Mouse (Mus musculus): ENCODE data around the gene Tgfbr2. TPM values are rescaled to one million over a fixed set of nuclear protein-coding genes. Genes with fewer than 3 reads are reported as not detected.
A peak's percentile ranks its signal among the peaks of the same experiment; 100 is the strongest.

Tgfbr2 gene
- total and polyA plus RNA-seq, 3 experiments, result not detected

DNA sequence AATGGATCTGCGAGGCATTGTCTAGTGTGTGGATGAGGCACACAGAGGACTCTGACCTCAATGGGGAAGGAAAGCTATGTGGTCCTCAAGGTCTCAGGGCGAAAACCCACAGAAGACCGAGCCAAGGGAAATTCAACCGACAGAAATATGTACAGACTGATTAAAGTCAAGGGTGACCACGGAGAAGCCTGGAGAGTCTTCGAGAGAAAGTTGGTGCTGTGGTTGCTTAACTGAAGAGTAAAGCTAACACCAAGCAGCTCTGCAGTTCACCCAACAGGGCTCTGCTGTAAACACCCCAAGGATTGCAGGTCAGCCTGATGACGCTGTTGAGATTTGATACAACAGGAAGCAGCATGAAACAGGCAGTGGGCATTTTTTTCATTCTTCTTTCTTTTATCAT lies 14.3 kb downstream of the Tgfbr2 start:
- no peak for DNase-seq (ENCODE audit: low read depth, low spot score)
- Histone ChIP-seq H3K9ac (ENCODE audit: control insufficient read depth, low read depth, low read length, poor library complexity, severe bottlenecking) (no peak overlapping the region), H3K9me3 (replicated peaks; ENCODE audit: insufficient read depth, low read length) (no peaks in the 10 kb centered on the region), H3K27me3 (ENCODE audit: control insufficient read depth in 1 of 2, insufficient read depth in 2 of 2, low read length in 2 of 2) (no peaks in the 10 kb centered on the region), H3K79me2 (ENCODE audit: control insufficient read depth, insufficient read depth, low read length, poor library complexity) (no peaks in the 10 kb centered on the region), H3K4me3 (ENCODE audit: control insufficient read depth in 1 of 2, insufficient read depth in 1 of 2, low read depth in 2 of 2, low read length in 2 of 2) (no peak overlapping the region), H3K36me3 (ENCODE audit: control insufficient read depth in 1 of 2, insufficient read depth in 2 of 2, low read length in 2 of 2) (no peaks in the 10 kb centered on the region), H3K4me1 (ENCODE audit: control insufficient read depth in 1 of 2, insufficient read depth in 2 of 2, low read length in 2 of 2) (no peaks in the 10 kb centered on the region), H3K27ac (ENCODE audit: control insufficient read depth, low read depth, low read length) (no peak overlapping the region)
- TF ChIP-seq MAX (IDR thresholded peaks at IDR 0.05; ENCODE audit: low read length), result no peak
- TF ChIP-seq POLR2AphosphoS2 (IDR thresholded peaks at IDR 0.05; ENCODE audit: low read length), result no peak
- no peak for TF ChIP-seq ZNF384 (IDR thresholded peaks at IDR 0.05; ENCODE audit: low read depth, low read length)
- no peak for TF ChIP-seq MYB (IDR thresholded peaks at IDR 0.05; ENCODE audit: low read depth, low read length)
- no peak for TF ChIP-seq GATA1 (IDR thresholded peaks at IDR 0.05; ENCODE audit: low read depth, low read length)
- TF ChIP-seq MAZ (IDR thresholded peaks at IDR 0.05; ENCODE audit: low read depth, low read length), result no peak
- no peak for TF ChIP-seq CTCF (IDR thresholded peaks at IDR 0.05 in 2 of 3, conservative IDR thresholded peaks at IDR 0.05 in 1 of 3; ENCODE audit: control insufficient read depth in 1 of 3, insufficient read depth in 1 of 3, low read depth in 2 of 3, low read length in 3 of 3, poor library complexity in 1 of 3, severe bottlenecking in 1 of 3)
- no peak for TF ChIP-seq MXI1 (IDR thresholded peaks at IDR 0.05; ENCODE audit: low read depth, low read length)
- TF ChIP-seq GABPA (IDR thresholded peaks at IDR 0.05; ENCODE audit: low read depth, low read length), result no peak
- TF ChIP-seq NRF1 (IDR thresholded peaks at IDR 0.05; ENCODE audit: insufficient read depth, low read depth, low read length, poor library complexity, severe bottlenecking), result no peak
- TF ChIP-seq TCF12 (IDR thresholded peaks at IDR 0.05; ENCODE audit: low read depth, low read length), result no peak
- TF ChIP-seq ETS1 (IDR thresholded peaks at IDR 0.05; ENCODE audit: low read depth, low read length), result no peak

- Histone ChIP-seq H3K4me1 (ENCODE audit: control insufficient read depth in 1 of 2, insufficient read depth in 2 of 2, low read length in 2 of 2) (no peaks in the 10 kb centered on the region), H3K9me3 (replicated peaks; ENCODE audit: insufficient read depth, low read length) (no peaks in the 10 kb centered on the region), H3K36me3 (ENCODE audit: control insufficient read depth in 1 of 2, insufficient read depth in 2 of 2, low read length in 2 of 2) (no peaks in the 10 kb centered on the region), H3K79me2 (ENCODE audit: control insufficient read depth, insufficient read depth, low read length, poor library complexity) (no peaks in the 10 kb centered on the region), H3K27me3 (ENCODE audit: control insufficient read depth in 1 of 2, insufficient read depth in 2 of 2, low read length in 2 of 2) (no peaks in the 10 kb centered on the region), H3K4me3 (ENCODE audit: control insufficient read depth in 1 of 2, insufficient read depth in 1 of 2, low read depth in 2 of 2, low read length in 2 of 2) (no peak overlapping the region), H3K27ac (ENCODE audit: control insufficient read depth, low read depth, low read length) (no peak overlapping the region), H3K9ac (ENCODE audit: control insufficient read depth, low read depth, low read length, poor library complexity, severe bottlenecking) (no peak overlapping the region)
- no peak for TF ChIP-seq POLR2AphosphoS2 (IDR thresholded peaks at IDR 0.05; ENCODE audit: low read length)
- no peak for TF ChIP-seq EP300 (IDR thresholded peaks at IDR 0.05; ENCODE audit: low read depth in 1 of 2, low read length in 2 of 2)
- TF ChIP-seq CTCF (IDR thresholded peaks at IDR 0.05 in 2 of 3, conservative IDR thresholded peaks at IDR 0.05 in 1 of 3; ENCODE audit: control insufficient read depth in 1 of 3, insufficient read depth in 1 of 3, low read depth in 2 of 3, low read length in 3 of 3, poor library complexity in 1 of 3, severe bottlenecking in 1 of 3), result no peak
- TF ChIP-seq BHLHE40 (IDR thresholded peaks at IDR 0.05; ENCODE audit: borderline replicate concordance, low read depth, low read length), result no peak
- TF ChIP-seq ELF1 (IDR thresholded peaks at IDR 0.05; ENCODE audit: low read depth, low read length), result no peak
- TF ChIP-seq SIN3A (IDR thresholded peaks at IDR 0.05; ENCODE audit: low read length), result no peak
- no peak for TF ChIP-seq RCOR1 (IDR thresholded peaks at IDR 0.05; ENCODE audit: low read depth, low read length)
- no peak for TF ChIP-seq MEF2A (IDR thresholded peaks at IDR 0.05; ENCODE audit: extremely low read depth, insufficient replicate concordance, low read depth, low read length, poor library complexity, severe bottlenecking)
- TF ChIP-seq JUND (IDR thresholded peaks at IDR 0.05; ENCODE audit: low read depth, low read length), result no peak
- TF ChIP-seq MXI1 (IDR thresholded peaks at IDR 0.05; ENCODE audit: low read depth, low read length), result no peak
- no peak for TF ChIP-seq POLR2A (IDR thresholded peaks at IDR 0.05; ENCODE audit: control insufficient read depth in 1 of 2, insufficient read depth in 1 of 2, low read depth in 1 of 2, low read length in 2 of 2, poor library complexity in 1 of 2)
- TF ChIP-seq ZNF384 (IDR thresholded peaks at IDR 0.05; ENCODE audit: low read depth, low read length), result no peak
- no peak for TF ChIP-seq ZMIZ1 (IDR thresholded peaks at IDR 0.05; ENCODE audit: low read depth, low read length)
- no peak for TF ChIP-seq NELFE (IDR thresholded peaks at IDR 0.05; ENCODE audit: low read depth, low read length)
- TF ChIP-seq GABPA (IDR thresholded peaks at IDR 0.05; ENCODE audit: low read depth, low read length), result no peak
- no peak for TF ChIP-seq USF1 (IDR thresholded peaks at IDR 0.05; ENCODE audit: low read depth, low read length)
- TF ChIP-seq UBTF (IDR thresholded peaks at IDR 0.05; ENCODE audit: borderline replicate concordance, insufficient read depth, low read depth, low read length), result no peak
- no peak for TF ChIP-seq KAT2A (conservative IDR thresholded peaks at IDR 0.05; ENCODE audit: low read depth, low read length)
- no peak for TF ChIP-seq TBP (IDR thresholded peaks at IDR 0.05; ENCODE audit: low read depth, low read length)
- no peak for TF ChIP-seq SMC3 (IDR thresholded peaks at IDR 0.05; ENCODE audit: low read depth, low read length)
- peak; percentile 3 for DNase-seq (ENCODE audit: low read depth, low spot score)
Observed at GRCm38 (mm10) chr9:116160067-116160466, 15.1 kb downstream of the Tgfbr2 start.
